Mouse (Mus musculus) B cell, adult 2 months (primary cell): ENCODE measurements around the gene Iscu.

Source experiments
- DNase-seq, 2 experiments: peaks; one replicate each; pipeline ENCODE4 v3.0.0; 2022

Iscu gene

DNA sequence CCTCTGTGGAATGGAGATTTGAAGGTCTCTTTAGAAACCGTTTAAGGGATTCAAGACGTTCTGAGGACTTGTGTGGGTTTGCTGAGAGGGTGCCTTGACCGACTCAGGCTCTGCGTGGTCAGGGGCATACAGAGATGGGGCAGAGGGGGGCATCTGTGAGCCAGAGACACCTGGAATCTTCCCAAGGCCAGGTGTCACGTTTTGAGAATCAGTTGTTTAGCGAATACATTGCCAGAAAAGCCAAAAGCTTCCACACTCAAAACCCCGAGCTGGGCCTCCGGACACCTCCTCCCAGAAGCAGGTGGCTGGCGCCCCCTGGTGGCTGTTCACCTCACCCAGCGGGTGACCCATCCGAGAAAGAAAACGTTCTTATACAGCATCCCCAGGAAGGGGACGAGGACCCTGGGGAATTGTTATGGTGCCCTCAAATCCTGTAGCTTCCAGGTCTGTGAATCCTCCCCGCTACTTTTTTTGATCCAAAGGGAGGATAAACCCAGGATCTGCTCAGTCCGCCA lies 43.1 kb downstream of the Iscu start:
- DNase-seq = peak; percentile 89 to 90

- no peak for DNase-seq
Observed at GRCm38 (mm10) chr5:113818572-113818971, 46.0 kb downstream of the Iscu start.

DNA sequence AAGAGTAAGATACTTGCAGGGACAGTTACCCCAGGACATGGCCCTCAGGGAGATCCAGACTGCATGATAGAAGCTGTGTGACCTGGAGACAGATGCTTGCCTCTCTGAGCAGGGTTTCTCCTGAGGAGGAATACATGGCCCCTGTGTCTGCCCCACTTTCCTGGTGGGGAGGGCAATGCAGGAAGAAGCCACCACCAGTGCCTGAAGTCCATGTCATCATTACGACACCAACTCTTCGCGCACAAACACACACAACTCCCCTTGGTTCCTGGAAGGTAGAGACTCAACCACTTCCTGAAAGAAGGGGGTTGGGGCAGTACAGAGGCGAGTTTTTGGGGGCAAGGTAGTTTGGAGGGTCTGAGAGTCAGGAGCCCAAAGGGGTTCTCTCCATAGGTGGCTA lies 51.7 kb downstream of the Iscu start:
- DNase-seq = peak in 1 of 2 experiments; percentile 30

- no peak for DNase-seq
Observed at GRCm38 (mm10) chr5:113825558-113825957, 53.0 kb downstream of the Iscu start.

DNA sequence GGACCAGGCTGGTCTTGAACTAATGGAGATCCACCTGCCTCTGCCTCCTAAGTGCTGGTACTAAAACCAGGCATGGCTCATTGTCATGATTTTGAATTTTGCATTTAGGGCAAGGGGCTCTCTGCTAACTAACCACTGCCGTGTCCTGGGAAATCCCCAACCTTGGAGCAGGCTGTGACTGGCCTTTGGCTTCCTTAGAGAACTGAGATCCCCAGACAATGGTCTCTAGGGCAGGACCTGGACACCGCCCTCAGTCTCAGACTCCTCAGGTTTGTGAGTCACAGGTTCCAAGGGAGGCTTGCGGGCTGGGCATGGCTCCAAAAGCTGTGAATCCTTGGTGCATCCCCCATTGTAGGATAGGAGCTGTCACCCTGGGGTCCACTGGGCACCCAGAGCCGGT lies 54.1 kb downstream of the Iscu start:
- DNase-seq = no peak
